Mouse (Mus musculus): ENCODE data around the gene Zfp62.

Gene Zfp62

GRCm38 (mm10) chr11:49248974-49249700, 46.0 kb downstream of the Zfp62 start:
- no peak for DNase-seq (ENCODE audit: low spot score)

GRCm38 (mm10) chr11:49249811-49250421, 46.8 kb downstream of the Zfp62 start:
- no peak for DNase-seq (ENCODE audit: low spot score)

GRCm38 (mm10) chr11:49250422-49251379, 47.6 kb downstream of the Zfp62 start:
- DNase-seq (ENCODE audit: low spot score): no peak

- DNase-seq (ENCODE audit: low spot score): no peak
These were observed 48.3 kb downstream of the Zfp62 start for GRCm38 (mm10) chr11:49251380-49251761.

GRCm38 (mm10) chr11:49252048-49252447, 49.0 kb downstream of the Zfp62 start:
- DNase-seq (ENCODE audit: low spot score): no peak

- no peak for DNase-seq (ENCODE audit: low spot score)
These were observed 49.9 kb downstream of the Zfp62 start for GRCm38 (mm10) chr11:49253035-49253434.

- DNase-seq (ENCODE audit: low spot score): no peak
These were observed 56.2 kb downstream of the Zfp62 start for GRCm38 (mm10) chr11:49259296-49259695.

GRCm38 (mm10) chr11:49259829-49260228, 56.7 kb downstream of the Zfp62 start:
- no peak for DNase-seq (ENCODE audit: low spot score)

GRCm38 (mm10) chr11:49260598-49261312, 57.7 kb downstream of the Zfp62 start:
- DNase-seq (ENCODE audit: low spot score): no peak

- DNase-seq (ENCODE audit: low spot score): no peak
These were observed 58.3 kb downstream of the Zfp62 start for GRCm38 (mm10) chr11:49261313-49261855.

- DNase-seq (ENCODE audit: low spot score): no peak
These were observed 59.2 kb downstream of the Zfp62 start for GRCm38 (mm10) chr11:49262286-49262685.

GRCm38 (mm10) chr11:49263149-49263548, 60.1 kb downstream of the Zfp62 start:
- no peak for DNase-seq (ENCODE audit: low spot score)

- DNase-seq (ENCODE audit: low spot score): no peak
These were observed 61.0 kb downstream of the Zfp62 start for GRCm38 (mm10) chr11:49264081-49264480.

- DNase-seq (ENCODE audit: low spot score): no peak
These were observed 61.5 kb downstream of the Zfp62 start for GRCm38 (mm10) chr11:49264622-49265021.

GRCm38 (mm10) chr11:49265101-49265500, 62.0 kb downstream of the Zfp62 start:
- DNase-seq (ENCODE audit: low spot score): no peak

- no peak for DNase-seq (ENCODE audit: low spot score)
These were observed 63.6 kb downstream of the Zfp62 start for GRCm38 (mm10) chr11:49266671-49267070.

- no peak for DNase-seq (ENCODE audit: low spot score)
These were observed 64.2 kb downstream of the Zfp62 start for GRCm38 (mm10) chr11:49267316-49267715.

GRCm38 (mm10) chr11:49267970-49268579, 65.0 kb downstream of the Zfp62 start:
- no peak for DNase-seq (ENCODE audit: low spot score)
